Mouse (Mus musculus) embryonic facial prominence, embryonic 12.5 days (tissue): ENCODE measurements at regions not wholly inside any gene's neighbourhood (a gene's known extent, or its start where the extent isn't known, plus 50 kb on each side); places are given as distances from the start of the nearest gene placed in this dataset.

Source experiments
- ATAC-seq: fragments of 200-750 bp; cut with Nextera tagmentation; 2 replicates; pipeline ENCODE4 v1.8.0; 2017; ENCODE audit not compliant: insufficient number of reproducible peaks, insufficient read depth, low FRiP score, low TSS enrichment
- H3K27ac ChIP-seq: fragments of 300-500 bp; sonication (generic); 2 replicates; pipeline ENCODE4 v1.5.1; 2016; ENCODE audit warnings: mild to moderate bottlenecking
- H3K27me3 ChIP-seq: fragments of 300-500 bp; sonication (generic); 2 replicates; pipeline ENCODE4 v1.6.1; 2016; ENCODE audit warnings: mild to moderate bottlenecking, moderate library complexity
- H3K36me3 ChIP-seq: fragments of 300-500 bp; sonication (generic); 2 replicates; pipeline ENCODE4 v1.6.1; 2016; ENCODE audit warnings: mild to moderate bottlenecking
- H3K4me1 ChIP-seq: fragments of 300-500 bp; sonication (generic); 2 replicates; pipeline ENCODE4 v1.6.1; 2016
- H3K4me2 ChIP-seq: fragments of 300-500 bp; sonication (generic); replicated peaks from 2 replicates; pipeline ENCODE4 v1.6.1; 2016; ENCODE audit warnings: mild to moderate bottlenecking, moderate library complexity
- H3K4me3 ChIP-seq: fragments of 300-500 bp; sonication (generic); 2 replicates; pipeline ENCODE4 v1.5.1; 2016; ENCODE audit warnings: mild to moderate bottlenecking
- H3K9ac ChIP-seq: fragments of 300-500 bp; sonication (generic); 2 replicates; pipeline ENCODE4 v1.6.1; 2016; ENCODE audit warnings: mild to moderate bottlenecking, moderate library complexity
- H3K9me3 ChIP-seq: fragments of 300-500 bp; sonication (generic); 2 replicates; pipeline ENCODE4 v1.6.1; 2016; ENCODE audit warnings: mild to moderate bottlenecking, moderate library complexity
- WGBS: fragments of 180-500 bp; shearing (Covaris S2); methylation state at CpG from one replicate; pipeline ENCODE4 v1.1.7; 2016; 5-methylcytosine and 5-hydroxymethylcytosine counted together

DNA sequence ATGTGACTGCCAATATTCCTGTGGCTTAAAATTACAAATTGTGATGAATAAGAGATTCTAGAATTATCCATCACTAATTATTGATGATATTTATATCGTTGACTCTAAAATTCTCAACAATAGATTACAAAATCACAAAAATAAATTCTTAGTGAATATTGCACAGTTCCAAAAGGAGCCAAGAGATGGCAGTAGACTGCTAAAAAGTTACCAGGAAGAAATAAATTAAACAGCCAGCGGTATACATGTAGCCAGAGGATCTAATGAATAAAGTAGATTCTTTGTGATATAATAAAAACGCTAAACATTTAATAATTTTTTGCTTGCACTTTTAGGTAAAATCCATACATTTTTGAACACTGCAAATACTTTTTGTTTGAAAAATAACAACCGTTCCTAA is 294.7 kb downstream of the Lipi start:
- Histone ChIP-seq H3K36me3 (no peaks in the 10 kb centered on the region), H3K4me2 (no peak overlapping the region), H3K27ac (no peak overlapping the region), H3K4me1 (no peaks in the 10 kb centered on the region), H3K4me3 (no peak overlapping the region), H3K9me3 (no peaks in the 10 kb centered on the region), H3K27me3 (no peaks in the 10 kb centered on the region), H3K9ac (no peak overlapping the region)
- no peak for ATAC-seq
- 46% methylated on average over 4 of the region's 4 CpGs for WGBS

DNA sequence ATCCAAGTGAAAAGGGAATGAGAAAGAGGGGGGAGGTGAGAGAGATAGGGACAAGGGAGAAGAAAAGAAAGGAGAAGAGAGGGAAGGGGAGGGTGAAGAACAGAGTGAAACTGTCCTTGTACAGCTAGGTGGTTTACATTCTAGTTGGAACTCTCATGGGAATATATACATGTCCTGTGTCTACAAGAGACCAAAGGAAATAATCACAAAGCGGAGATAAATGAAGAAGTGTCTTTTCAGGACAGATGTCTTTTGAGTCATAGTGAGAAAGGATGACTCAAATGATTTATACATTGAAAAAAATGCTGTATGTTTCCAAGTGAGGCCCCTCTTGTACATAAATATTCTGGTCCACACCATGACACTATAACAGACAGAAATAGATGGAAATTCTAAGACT is 298.7 kb downstream of the Lipi start:
- H3K27ac ChIP-seq = no peak overlapping the region
- no peak overlapping the region for H3K9ac ChIP-seq
- no peak overlapping the region for H3K4me2 ChIP-seq
- ATAC-seq = no peak
- no peak overlapping the region for H3K4me3 ChIP-seq
- 94% methylated on average over 1 of the region's 1 CpGs for WGBS
- no peaks in the 10 kb centered on the region for H3K9me3 ChIP-seq
- no peaks in the 10 kb centered on the region for H3K4me1 ChIP-seq
- no peaks in the 10 kb centered on the region for H3K27me3 ChIP-seq
- no peaks in the 10 kb centered on the region for H3K36me3 ChIP-seq

DNA sequence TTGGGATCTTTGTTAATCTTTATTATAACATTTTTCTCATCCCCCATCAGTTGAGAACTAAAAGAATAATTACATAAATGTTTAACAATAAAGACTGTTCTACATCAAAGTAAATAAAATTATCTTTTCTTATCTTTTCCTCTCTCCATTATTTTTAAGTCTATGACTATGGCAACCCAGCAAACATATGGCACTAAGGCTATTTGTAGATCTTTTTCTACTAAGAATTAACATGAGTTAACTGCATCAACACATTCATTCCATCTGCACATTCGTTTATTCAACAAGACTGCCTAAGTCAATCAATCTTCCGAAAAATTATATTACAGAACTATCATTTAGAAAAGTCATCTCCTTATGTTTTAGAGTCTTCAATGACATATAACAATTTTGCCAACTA is 300.1 kb downstream of the Lipi start:
- WGBS = 89% methylated on average over 2 of the region's 2 CpGs
- no peak overlapping the region for H3K4me3 ChIP-seq
- ATAC-seq = no peak
- no peak overlapping the region for H3K27ac ChIP-seq
- no peaks in the 10 kb centered on the region for H3K9me3 ChIP-seq
- no peaks in the 10 kb centered on the region for H3K27me3 ChIP-seq
- no peaks in the 10 kb centered on the region for H3K36me3 ChIP-seq
- no peak overlapping the region for H3K4me2 ChIP-seq
- no peaks in the 10 kb centered on the region for H3K4me1 ChIP-seq
- no peak overlapping the region for H3K9ac ChIP-seq

DNA sequence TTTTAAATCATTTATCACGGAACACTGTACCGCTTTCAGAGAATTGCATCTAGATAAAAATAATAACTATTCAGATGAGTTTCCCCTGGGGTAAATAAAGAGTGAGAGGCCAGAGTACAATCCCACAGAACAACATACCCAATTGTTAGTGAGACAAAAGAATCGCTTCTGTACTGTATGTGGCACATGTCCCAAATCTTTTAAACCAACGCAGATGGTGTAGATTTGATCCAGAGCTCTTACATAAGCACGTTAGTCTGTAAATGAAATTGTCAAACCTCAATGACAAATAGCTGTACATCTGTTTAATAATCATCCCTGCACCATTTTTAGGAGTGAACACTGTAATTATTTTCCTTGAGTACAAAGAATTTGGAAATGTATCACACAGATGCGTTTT is 322.0 kb downstream of the Lipi start:
- no peak for ATAC-seq
- H3K4me3 ChIP-seq = no peak overlapping the region
- no peak overlapping the region for H3K27ac ChIP-seq
- no peak overlapping the region for H3K9ac ChIP-seq
- no peaks in the 10 kb centered on the region for H3K27me3 ChIP-seq
- H3K36me3 ChIP-seq = no peaks in the 10 kb centered on the region
- 78% methylated on average over 6 of the region's 6 CpGs for WGBS
- H3K4me1 ChIP-seq = no peaks in the 10 kb centered on the region
- no peaks in the 10 kb centered on the region for H3K9me3 ChIP-seq
- no peak overlapping the region for H3K4me2 ChIP-seq

DNA sequence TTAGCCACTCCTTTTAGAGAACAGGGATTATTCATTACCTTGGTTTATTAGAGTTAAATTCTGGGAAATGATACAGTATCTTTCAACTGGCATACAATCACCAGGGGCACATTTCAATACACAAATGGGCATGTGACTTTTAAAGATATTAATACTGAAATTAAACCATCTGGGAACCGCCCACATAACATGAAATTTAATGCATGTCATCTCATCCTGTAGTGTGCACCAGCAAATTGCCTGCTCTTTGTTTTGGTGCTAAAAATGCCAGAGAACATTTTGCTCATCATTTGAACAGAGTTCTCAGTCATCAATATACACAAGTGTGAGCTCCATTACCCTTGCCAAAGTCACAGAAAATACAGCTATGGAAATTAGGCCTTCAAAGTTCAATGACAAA is 330.9 kb downstream of the Lipi start:
- H3K4me1 ChIP-seq = no peaks in the 10 kb centered on the region
- H3K27me3 ChIP-seq = no peaks in the 10 kb centered on the region
- no peak overlapping the region for H3K9ac ChIP-seq
- H3K27ac ChIP-seq = no peak overlapping the region
- no peaks in the 10 kb centered on the region for H3K9me3 ChIP-seq
- ATAC-seq = no peak
- no peaks in the 10 kb centered on the region for H3K36me3 ChIP-seq
- H3K4me3 ChIP-seq = no peak overlapping the region
- H3K4me2 ChIP-seq = no peak overlapping the region
- 76% methylated on average over 1 of the region's 1 CpGs for WGBS

DNA sequence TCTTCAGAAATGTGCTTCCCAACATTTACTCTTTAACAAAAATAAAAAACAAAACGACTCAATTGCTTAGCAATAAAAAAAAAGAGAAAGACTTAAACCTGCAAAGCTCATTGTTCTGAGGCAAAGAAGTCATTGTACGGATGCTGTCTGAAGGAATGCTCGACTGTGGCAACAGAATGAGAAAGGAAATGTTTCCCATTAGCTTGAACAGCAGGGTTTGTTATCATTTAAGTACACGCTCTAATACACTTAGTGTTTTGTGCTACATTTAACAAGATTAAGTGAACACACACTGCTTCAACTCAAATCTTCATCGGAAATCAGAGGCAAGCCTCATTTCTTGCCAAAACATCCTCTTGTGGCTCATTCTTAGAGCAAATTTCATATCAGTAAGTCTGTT is 336.7 kb downstream of the Lipi start:
- no peak for ATAC-seq
- Histone ChIP-seq H3K36me3 (no peaks in the 10 kb centered on the region), H3K4me3 (no peak overlapping the region), H3K4me2 (no peak overlapping the region), H3K4me1 (no peaks in the 10 kb centered on the region), H3K27me3 (no peaks in the 10 kb centered on the region), H3K27ac (no peak overlapping the region), H3K9me3 (no peaks in the 10 kb centered on the region), H3K9ac (no peak overlapping the region)
- 14% methylated on average over 5 of the region's 5 CpGs for WGBS

DNA sequence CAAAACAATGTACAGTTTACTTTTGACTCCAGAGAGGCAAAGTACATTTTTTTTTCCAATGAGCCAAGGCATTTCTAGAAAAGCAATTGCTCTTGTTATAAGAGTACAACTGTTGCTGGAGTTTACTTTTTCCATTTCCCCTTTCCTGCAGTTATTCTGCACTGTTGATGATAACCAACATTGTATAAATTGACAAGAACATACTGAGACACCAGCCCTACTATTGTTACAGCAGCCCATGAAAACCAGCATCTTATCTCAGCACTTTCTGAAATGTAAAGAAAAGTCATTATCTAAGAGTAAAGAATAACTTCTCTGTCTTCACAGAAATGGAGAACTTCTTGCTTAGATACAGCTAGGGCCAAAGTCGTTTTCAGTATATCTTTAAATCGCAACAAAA is 345.5 kb downstream of the Lipi start:
- H3K27me3 ChIP-seq = no peaks in the 10 kb centered on the region
- ATAC-seq = no peak
- no peak overlapping the region for H3K4me3 ChIP-seq
- 89% methylated on average over 2 of the region's 2 CpGs for WGBS
- H3K36me3 ChIP-seq = no peaks in the 10 kb centered on the region
- no peaks in the 10 kb centered on the region for H3K4me1 ChIP-seq
- no peak overlapping the region for H3K27ac ChIP-seq
- H3K4me2 ChIP-seq = no peak overlapping the region
- H3K9me3 ChIP-seq = no peaks in the 10 kb centered on the region
- no peak overlapping the region for H3K9ac ChIP-seq

DNA sequence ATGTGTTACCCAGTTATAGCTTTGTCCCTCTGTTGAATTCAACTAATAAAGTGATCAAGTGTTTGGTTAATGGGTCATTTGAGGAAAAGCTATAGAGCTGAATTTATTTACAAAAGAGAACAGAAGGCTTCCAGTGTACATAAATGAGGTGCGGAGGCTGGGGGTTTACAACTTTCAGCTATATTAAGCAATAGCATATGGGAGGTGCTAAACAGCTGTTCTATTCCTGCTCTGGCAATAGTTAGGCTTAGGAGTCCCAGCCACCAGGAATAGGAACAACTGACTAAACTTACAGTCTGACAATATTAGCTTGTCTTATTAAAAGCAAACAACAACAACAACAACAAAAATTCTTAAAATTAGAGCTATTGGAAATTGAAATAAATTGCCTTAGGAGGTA is 353.7 kb downstream of the Lipi start:
- ATAC-seq = no peak
- no peak overlapping the region for H3K4me3 ChIP-seq
- H3K36me3 ChIP-seq = no peaks in the 10 kb centered on the region
- H3K27ac ChIP-seq = no peak overlapping the region
- no peaks in the 10 kb centered on the region for H3K27me3 ChIP-seq
- H3K9ac ChIP-seq = no peak overlapping the region
- no peak overlapping the region for H3K4me2 ChIP-seq
- H3K9me3 ChIP-seq = no peaks in the 10 kb centered on the region
- 88% methylated on average over 1 of the region's 1 CpGs for WGBS
- no peaks in the 10 kb centered on the region for H3K4me1 ChIP-seq

DNA sequence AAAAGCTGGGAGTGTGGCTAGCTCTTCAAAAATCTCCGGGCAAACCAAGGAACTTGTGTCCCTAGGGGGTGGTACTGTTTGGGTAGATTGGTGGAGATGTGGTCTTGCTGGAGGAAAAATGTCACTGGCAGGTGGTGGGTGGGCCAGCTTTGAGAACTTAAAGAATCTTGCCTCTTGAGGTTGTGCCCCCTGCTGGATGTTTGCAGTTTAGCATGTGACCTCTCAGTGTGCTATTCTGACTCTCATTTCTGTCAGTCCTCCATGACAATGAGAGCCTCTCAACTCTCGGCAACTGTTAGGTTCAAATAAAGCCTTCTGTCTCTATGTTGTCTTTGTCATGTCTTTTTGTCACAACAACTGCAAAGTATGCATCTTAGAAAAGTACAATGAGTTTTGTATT is 392.5 kb downstream of the Lipi start:
- H3K36me3 ChIP-seq = no peaks in the 10 kb centered on the region
- H3K4me2 ChIP-seq = no peak overlapping the region
- 72% methylated on average over 2 of the region's 2 CpGs for WGBS
- no peak overlapping the region for H3K4me3 ChIP-seq
- H3K27me3 ChIP-seq = no peaks in the 10 kb centered on the region
- H3K27ac ChIP-seq = no peak overlapping the region
- no peaks in the 10 kb centered on the region for H3K9me3 ChIP-seq
- H3K4me1 ChIP-seq = no peaks in the 10 kb centered on the region
- ATAC-seq = no peak
- no peak overlapping the region for H3K9ac ChIP-seq

DNA sequence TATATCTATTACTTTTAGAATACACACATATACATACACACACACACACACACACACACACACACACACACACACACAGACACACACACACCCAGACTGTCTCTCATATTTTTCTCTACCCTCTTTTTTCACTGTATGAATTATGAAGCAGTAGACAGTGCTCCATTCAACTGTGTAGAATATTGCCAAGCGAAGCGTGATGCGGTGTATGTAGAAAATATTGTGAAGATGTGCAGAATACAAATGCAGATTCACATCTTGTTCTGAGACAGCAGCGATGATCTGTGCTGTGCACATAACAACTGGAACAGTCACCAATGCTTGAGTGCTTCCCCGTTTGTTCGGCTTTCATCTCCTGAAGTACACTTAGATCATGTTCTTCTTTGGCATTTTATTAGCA is 395.5 kb downstream of the Lipi start:
- H3K9ac ChIP-seq = no peak overlapping the region
- no peak overlapping the region for H3K27ac ChIP-seq
- no peaks in the 10 kb centered on the region for H3K27me3 ChIP-seq
- no peaks in the 10 kb centered on the region for H3K36me3 ChIP-seq
- ATAC-seq = no peak
- H3K4me1 ChIP-seq = no peaks in the 10 kb centered on the region
- H3K4me2 ChIP-seq = no peak overlapping the region
- 94% methylated on average over 6 of the region's 6 CpGs for WGBS
- no peak overlapping the region for H3K4me3 ChIP-seq
- H3K9me3 ChIP-seq = no peaks in the 10 kb centered on the region

DNA sequence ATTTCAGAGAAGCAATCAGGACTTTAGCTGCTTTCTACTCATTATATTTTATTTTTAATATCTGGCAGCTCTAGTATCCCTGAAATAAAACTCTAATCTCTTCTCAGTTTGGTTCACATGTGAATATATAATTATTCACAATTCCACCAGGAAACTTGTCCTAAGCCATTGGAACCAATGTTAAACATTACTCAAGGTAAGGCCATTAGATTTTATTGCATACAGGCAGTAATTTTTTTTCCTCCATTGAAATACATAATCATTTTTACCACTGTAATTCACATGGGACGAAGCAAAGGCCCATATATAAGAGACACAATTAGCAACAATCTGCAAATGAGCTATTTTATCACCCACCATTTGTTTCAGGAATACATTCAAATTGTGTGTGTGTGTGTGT is 419.8 kb downstream of the Lipi start:
- Histone ChIP-seq H3K27ac (no peak overlapping the region), H3K4me3 (no peak overlapping the region), H3K4me2 (no peak overlapping the region), H3K4me1 (no peaks in the 10 kb centered on the region), H3K36me3 (no peaks in the 10 kb centered on the region), H3K9me3 (no peaks in the 10 kb centered on the region), H3K27me3 (no peaks in the 10 kb centered on the region), H3K9ac (no peak overlapping the region)
- no peak for ATAC-seq
- 85% methylated on average over 1 of the region's 1 CpGs for WGBS

DNA sequence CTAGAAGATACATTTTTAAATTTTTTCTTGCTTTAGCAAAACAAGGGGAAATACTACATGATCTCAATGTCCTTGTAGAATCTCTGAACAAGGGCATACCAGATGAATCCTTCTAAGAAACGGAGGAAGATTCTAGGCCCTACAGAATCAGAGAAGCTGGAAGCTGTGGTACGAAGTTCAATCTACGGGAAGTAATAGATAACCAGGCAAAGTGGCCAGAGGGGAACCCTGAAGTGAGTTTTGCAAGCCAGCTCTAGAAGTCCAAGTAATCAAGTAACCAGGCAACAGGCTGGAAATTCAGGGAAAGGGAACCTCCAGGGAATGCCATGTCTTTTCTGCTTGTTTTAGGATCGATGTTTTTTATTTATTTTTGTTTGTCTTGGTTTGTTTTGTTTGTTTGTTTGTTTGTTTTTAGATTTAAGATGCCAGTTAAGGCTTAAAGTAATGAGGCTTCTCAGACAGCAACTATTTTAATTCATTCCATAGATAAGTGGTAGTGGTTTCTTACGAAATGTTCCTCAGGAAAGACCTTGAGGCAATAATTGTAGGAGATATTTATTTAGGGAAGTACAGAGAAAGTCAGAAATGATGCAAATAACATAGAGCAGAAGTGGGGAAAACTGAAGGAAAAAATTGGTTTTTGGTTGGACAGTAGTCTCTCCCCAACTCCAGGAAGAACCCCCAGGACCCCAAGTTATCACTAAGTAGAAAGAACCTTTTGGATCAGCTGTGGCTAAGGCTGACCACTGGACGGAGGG is 420.7 kb downstream of the Lipi start:
- Histone ChIP-seq H3K27me3 (no peaks in the 10 kb centered on the region), H3K4me2 (no peak overlapping the region), H3K36me3 (no peaks in the 10 kb centered on the region), H3K27ac (no peak overlapping the region), H3K4me3 (no peak overlapping the region), H3K4me1 (no peaks in the 10 kb centered on the region), H3K9me3 (no peaks in the 10 kb centered on the region), H3K9ac (no peak overlapping the region)
- no peak for ATAC-seq
- 75% methylated on average over 6 of the region's 6 CpGs for whole genome bisulfite sequencing

DNA sequence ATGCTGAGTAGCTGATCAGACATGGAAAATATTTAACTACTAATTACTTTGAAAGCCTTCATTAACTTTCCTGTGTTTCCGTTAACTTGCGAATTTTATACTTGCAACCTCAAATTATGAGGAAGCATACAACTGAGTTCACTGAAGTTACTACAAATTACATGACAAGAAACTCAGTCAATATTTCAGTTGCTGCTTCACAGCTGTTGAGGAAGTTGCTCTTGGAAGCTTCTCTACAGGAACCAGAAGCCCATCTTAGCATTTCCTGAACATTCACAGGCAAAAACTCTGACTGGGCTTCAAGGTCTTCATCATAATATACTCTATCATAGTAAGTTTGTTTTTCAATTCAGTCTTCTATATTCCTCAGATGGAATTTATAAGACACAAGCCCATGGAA is 426.1 kb downstream of the Lipi start:
- Histone ChIP-seq H3K36me3 (no peaks in the 10 kb centered on the region), H3K4me1 (no peaks in the 10 kb centered on the region), H3K4me3 (no peak overlapping the region), H3K27me3 (no peaks in the 10 kb centered on the region), H3K9ac (no peak overlapping the region), H3K27ac (no peak overlapping the region), H3K9me3 (no peaks in the 10 kb centered on the region), H3K4me2 (no peak overlapping the region)
- 97% methylated on average over 2 of the region's 2 CpGs for WGBS
- no peak for ATAC-seq
